Mouse (Mus musculus) G1E-ER4 (cell line): ENCODE measurements around the gene Creb3l2. TPM values are rescaled to one million over a fixed set of nuclear protein-coding genes. Genes with fewer than 3 reads are reported as not detected.

Source experiments
- GATA1 ChIP-seq: IDR thresholded peaks from one replicate; pipeline ENCODE4 v1.8.0; 2012; ENCODE audit warnings: low read length, inconsistent platforms
- polyA plus RNA-seq: library from polyadenylated mRNA; stranded (reverse); fragments of >175 nt; gene quantifications from 2 replicates; pipeline ENCODE4 v1.2.3, GENCODE M21; 2012

The Creb3l2 gene
- polyA plus RNA-seq, 1 experiment = 0.02 TPM

DNA sequence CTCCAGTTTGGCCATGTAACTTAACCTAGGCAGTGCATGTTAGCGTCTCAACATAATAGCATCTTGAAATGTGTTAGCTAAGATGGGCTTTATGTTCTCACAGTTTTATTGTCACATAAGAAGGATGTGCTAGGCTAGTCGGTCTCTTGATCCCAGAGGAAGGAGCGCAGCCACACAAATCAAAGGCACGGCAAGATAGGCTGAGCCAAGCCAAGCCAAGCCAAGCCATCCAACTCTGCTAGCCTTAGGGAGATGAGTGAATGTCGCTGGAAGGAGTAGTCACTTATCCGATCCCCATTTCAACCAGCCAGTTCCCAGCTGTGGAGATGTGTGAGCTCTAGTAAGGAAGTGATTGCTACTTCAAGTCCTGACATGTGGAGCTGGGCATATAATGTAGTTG is 75.0 kb downstream of the Creb3l2 start:
- no peak for TF ChIP-seq GATA1

DNA sequence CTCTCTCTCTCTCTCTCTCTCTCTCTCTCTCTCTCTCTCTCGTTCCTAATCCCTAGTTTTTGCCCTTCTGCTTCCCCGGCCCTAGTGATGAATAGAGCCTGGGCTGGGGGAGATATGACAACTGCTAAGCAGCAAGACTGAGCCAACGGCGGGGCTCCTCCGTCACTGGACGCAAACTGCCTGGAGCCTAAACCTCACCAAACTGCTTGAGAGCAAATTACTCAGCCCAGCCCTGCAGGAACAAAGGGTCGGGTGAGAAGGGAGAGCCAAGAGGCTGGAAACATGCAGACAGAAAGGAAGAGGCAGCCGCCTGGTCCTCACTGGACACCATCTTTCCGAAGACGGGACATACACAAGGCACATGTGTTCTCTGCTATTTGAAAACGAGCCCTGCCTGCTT is 76.8 kb downstream of the Creb3l2 start:
- TF ChIP-seq GATA1 = no peak

DNA sequence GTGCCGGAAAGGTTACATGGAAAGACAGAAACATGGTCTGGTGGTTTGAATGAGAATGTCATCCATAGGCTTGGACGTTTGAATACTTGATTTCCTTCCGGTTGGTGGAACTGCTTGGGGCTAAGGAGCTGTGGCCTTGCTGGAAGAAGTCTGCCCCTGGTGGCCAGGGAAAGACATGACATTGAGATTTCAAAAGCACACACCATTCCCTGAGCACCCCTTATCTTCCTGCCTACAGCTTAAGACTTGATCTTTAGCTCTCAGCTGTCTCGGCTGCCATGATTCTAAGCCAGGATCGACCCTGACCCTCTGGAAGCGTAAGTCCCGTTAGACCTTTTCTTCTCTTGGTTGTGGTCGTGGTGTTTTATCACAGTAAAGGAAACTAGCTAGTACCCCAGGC is 77.6 kb downstream of the Creb3l2 start:
- no peak for TF ChIP-seq GATA1

DNA sequence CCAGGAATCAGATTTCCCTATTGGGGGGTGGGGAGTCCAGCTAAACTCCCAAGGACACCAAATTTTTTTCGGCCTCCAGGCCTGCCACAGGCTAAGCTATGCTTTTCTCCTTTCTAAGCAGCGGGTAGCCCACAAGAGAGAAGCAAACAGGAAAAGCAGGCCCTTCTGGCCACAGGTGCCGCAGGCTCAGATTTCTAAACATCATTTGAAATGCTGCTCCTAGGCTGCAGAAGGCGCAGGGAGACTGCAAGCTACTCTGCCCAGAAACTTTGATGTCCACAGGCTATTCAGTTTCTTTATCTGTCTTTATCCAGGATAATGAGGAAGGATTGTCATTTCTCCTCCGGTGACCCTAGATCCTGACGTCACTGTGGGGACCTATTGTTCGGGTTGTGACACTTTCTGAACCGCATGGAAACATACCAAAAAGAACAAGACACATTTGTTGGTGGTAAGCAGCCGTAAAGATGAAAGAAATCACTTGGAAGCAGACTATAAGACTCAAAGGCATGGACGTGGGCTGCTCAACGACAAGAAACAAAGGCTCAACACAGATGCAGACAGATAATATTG is 81.0 kb downstream of the Creb3l2 start:
- no peak for TF ChIP-seq GATA1

DNA sequence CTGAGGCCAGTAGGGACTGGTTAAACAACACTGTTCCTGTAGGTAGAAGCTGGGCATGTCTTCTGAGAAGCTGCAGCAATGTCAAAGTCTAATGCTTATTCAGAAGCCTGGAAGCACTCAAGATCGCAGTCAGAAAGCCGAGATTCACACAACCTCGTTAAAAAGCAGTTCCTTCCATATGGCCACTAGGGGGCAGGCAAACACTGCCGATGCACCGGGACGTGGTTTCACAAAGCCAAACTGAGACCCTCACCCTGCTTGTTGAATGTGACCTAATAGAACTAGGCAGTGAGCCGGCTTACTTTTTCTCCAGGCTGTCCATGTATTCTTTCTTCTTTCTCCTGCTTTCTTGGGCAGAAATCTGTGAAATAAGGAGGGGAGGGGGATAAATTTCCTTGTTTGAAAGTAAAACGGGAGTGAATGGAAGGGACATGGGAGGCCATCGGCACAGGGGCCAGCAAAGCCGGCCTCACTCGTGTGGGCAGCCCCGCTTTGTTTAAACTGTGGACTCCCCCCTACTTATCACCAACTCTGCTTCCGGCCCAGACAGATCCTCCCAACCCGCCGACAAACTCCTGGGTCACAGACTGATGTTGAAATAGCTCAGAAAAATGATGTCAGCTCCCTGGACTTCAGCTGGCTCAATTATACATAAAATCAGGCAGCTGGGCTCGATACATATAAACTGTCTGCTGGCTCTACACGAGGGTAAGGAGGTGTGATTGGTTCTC is 87.3 kb downstream of the Creb3l2 start:
- no peak for TF ChIP-seq GATA1

DNA sequence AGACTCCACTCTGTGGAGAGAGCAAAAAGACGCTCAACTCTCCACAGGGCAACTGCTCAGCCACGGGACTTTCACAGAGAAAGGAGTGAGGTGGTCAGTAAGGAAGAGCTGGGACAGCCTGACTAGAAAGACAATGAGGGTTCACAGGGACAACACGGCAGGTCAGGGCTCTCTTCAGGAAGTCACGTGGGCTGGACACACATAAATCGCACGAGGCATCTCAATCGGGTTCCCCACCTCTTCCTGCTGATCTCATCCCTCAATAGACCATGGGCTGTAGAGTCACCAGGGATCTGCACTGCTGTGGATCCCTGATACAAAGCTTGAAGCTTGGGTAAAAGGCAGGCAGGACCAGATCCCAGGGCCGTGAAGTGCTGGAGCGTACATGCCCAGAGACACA is 88.3 kb downstream of the Creb3l2 start:
- no peak for TF ChIP-seq GATA1

DNA sequence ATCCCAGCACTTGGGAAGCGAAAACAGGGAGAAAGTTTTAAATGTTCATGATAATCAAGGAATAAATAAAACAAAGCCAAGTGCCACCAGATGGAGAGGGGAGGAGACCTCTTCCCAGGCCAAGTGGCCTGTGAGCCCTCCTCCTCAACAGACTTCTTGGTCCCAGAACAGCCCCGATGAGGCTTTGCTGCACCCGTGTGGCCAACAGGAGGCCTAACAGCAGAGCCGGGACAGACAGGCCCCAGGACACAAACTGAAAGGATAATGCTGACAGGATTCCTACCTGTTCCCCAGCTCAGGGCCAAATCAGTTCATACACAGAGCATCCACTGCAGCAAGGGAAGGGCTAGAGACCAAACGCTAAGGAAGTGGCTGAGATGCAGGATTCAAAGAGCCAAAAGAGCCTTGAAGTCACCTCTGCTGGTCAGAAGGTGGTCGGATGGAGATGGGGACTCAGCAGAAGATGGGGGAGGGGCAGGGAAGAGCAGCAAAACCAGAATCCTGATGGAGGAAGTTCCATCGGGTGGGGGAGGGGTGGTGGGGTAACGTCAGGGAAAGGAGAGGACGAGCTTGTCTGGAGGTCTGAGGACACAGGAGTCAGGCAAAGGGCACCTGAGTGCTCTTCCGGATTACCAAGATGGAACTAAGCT is 90.1 kb downstream of the Creb3l2 start:
- no peak for TF ChIP-seq GATA1

DNA sequence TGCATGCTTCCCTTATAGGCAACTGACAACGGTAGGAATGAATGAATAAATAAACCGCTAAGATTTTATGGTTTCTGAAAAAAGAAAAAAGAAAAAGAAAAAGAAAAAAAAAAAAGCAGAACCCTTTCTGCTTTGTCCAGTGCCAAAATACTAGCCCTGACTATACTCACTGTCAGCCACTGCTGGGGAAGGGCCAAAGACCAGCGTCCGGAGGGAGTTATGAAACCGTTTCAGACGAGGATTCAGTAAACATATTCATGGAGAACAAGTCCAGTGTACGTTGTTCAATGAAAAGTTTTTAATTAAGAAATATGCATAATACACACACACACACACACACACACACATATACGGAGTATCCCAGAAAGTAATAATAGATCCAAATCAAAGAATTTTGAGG is 91.6 kb downstream of the Creb3l2 start:
- no peak for TF ChIP-seq GATA1

DNA sequence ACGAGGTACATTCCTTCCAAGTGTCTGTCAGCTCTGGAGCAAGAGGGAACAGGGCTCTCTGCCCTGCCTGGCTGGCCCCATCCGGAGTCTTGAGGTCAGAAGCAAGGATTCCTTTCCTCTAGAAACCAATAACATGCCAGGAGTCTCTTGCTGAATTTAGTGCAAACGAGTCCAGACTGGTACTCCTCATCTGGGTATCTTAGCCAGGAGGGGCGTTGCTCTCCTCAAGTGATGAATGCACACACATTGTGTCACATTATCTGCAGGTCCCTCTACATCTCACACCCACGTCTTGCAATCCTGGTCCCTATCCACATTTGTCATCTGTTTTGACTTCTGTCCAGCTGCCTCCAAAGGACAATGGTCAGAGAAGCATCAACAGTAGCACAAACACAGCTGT is 94.3 kb downstream of the Creb3l2 start:
- no peak for TF ChIP-seq GATA1

DNA sequence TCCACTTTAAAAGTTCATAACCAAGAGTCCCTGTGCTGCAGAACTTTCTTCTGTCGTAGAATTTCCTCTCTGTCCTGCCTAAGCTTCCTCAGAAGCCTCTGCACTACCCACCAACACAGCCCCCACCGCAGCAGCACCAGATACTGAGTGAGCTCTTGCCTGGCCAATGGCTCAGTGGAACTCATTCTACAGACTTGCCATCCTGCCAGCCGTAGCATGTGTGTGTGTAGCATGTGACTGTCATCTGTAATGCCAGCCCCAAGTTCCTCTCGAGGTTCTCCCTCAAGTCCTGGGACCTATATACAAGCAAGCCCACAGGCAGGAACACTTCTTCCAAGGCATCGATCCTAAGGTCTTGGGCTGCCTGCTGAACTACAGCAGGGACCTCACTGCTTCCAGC is 103.9 kb downstream of the Creb3l2 start:
- no peak for TF ChIP-seq GATA1

DNA sequence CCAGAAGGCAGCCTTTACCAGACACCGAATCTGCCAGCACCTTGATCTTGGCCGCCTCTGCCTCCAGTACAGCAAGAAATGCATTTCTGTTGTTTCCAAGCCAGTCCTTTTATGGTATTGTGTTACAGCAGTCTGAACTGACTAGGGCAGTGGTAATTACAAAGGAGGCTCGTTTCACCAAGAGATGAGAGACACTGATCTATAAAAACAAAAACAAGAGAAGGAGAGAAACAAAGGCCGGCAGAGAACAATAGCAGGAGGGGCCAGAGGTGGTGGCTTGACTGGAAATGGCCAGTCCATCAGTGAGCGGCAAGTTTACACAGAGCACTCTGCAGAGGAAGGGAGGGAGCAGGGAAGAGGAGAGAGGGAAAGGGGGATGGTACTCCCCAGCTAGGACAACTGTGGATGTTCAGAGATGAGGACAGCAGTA is 105.1 kb downstream of the Creb3l2 start:
- no peak for TF ChIP-seq GATA1

DNA sequence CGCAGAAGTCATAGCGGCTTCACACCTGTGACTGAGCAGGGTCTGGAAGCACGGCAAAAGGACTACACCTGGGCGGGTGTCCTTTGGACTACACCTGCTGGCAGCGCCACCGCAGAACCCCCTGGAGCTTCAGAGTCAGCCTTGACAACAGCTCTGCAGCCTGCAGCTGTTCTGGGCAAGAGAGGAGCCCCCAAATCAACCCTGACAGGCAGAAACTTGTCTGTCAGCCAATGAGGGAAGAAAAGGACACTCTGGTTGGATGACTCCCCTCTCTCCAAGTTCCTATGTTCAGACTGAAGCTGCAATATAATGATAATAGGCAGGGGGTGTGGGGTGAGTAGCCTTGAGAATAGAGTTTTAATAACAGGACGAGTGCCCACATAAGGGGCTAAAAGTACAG is 105.6 kb downstream of the Creb3l2 start:
- TF ChIP-seq GATA1 = no peak

DNA sequence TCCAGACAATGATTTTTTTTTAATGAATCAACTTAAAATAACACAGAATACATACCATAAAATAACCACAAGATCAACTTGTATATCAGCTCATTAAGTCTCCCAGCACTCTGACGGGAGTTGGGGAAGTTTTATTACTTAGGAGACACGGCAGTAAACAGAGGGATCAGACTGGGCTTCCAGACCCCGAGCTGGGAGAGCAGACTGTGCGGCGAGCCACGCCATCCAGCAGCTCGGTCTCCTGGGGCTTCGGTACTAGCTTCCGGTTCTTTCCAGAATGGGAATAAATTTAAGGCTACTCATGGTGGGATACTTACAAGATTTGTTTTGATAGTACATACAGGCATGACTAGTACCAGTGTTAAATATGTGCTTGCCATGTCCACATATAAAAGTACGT is 109.1 kb downstream of the Creb3l2 start:
- TF ChIP-seq GATA1 = no peak

DNA sequence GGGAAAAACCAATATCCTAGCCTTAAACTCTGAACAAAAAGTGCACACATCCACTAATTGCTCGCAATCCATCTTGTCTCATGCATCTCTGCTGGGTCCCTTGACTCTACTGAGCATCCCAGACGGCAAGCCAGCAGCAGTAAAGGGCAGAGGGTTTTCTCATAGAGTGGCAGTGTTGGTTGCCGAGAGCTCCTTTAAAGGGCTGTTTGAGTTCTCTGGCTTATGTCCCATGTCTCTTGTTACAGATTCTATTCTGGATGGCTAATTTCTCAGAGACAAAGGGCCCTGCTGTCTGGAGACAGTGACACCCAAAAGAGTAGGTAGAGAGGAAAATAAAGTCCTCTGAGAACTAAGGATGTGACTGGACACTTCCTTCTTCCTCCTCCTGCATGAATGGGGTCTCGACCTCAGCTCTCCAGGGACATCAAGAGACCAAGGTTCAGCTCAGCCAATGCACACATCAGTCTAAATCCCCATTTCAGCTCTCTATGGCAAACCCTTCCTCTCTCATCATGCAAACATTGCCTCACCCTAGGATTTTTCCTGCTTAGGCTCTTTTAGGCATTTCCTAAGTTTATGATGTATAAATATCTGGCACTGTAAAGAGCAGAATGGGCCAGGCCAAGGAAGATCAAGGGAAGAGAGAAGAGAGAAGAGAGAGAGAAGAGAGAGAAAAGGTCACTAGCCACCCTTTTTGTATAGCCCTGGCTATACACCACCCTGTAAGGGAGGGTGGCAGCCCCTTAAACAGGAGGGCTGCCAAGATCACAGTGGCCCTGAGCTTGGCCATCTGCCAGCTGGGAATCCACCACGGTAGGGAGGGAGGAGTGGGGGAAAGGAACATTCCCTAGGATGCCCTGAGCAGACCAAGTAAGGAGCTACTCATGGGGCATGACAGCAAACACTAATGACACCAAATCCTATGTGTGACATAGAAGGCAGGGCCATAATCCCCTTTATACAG is 111.8 kb downstream of the Creb3l2 start:
- no peak for TF ChIP-seq GATA1

DNA sequence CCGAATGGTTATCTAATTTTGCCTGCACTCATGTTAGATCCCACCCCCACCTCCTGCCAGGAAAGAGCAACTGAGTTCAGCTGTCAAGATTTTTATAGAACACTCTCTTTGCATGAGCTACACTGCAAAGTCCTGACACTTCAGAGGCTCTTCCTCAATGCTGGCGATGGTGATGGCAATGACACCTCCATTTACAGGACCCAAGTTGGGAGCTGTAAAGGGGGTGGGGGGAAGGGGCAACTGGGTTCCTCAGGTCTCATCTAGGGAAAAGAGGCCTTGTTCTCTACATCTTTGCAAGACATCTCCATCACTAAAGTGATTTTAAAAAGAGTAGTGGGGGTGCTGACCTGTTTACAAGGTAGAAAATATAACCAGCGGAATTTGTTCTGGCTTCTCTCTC is 112.6 kb downstream of the Creb3l2 start:
- no peak for TF ChIP-seq GATA1

DNA sequence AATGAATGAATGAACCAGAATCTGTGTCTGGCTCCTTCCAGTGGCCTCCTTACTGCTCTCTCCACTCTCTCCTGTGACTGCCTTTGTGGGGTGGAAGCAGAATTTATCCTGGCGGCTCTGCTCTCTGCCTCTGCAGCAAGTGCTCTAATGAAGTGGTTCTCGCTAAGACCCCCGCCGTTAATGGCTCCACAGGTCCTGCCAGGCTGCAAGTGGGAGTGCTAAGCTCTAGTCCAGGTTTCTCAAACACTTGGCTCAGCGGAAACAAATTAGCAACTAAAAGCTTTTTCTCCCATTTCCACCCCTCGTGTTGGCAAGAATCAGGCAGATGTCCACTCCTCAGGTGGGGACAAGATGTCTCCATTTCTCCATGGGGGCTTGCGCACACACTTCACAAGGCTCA is 113.3 kb downstream of the Creb3l2 start:
- no peak for TF ChIP-seq GATA1
